Mouse (Mus musculus) forelimb bud, embryonic 11.5 days (tissue): Measurements from ENCODE around the gene Iars2.

Experiments
- DNase-seq: peaks from one replicate; pipeline ENCODE4 v3.0.0-alpha.2; 2012; ENCODE audit warnings: low read depth, low spot score

Gene Iars2

GRCm38 (mm10) chr1:185280616-185281015 lies 48.6 kb downstream of the Iars2 start:
- no peak for DNase-seq

- no peak for DNase-seq
Measured at GRCm38 (mm10) chr1:185279288-185279687, 49.9 kb downstream of the Iars2 start.

DNA sequence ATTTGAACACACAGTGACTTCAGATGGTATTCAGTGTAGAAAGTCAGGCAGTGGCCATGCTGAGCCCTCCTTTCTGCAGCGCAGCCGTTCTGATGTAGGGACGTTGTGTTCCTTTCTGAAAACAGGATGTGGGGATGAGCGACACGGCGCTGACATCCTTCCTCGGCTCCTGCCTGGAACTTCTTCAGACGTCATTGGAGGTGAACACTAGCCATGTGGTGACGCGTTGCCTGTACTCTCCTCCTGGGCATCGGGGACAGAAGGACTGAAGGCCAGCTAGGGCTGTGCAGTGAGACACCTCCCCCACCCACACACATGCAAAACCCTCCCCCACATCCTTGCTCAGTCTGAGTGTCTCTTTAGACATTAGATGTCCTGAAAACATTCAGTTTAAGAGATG lies 52.2 kb downstream of the Iars2 start:
- DNase-seq: no peak

GRCm38 (mm10) chr1:185275976-185276375 lies 53.2 kb downstream of the Iars2 start:
- no peak for DNase-seq

DNA sequence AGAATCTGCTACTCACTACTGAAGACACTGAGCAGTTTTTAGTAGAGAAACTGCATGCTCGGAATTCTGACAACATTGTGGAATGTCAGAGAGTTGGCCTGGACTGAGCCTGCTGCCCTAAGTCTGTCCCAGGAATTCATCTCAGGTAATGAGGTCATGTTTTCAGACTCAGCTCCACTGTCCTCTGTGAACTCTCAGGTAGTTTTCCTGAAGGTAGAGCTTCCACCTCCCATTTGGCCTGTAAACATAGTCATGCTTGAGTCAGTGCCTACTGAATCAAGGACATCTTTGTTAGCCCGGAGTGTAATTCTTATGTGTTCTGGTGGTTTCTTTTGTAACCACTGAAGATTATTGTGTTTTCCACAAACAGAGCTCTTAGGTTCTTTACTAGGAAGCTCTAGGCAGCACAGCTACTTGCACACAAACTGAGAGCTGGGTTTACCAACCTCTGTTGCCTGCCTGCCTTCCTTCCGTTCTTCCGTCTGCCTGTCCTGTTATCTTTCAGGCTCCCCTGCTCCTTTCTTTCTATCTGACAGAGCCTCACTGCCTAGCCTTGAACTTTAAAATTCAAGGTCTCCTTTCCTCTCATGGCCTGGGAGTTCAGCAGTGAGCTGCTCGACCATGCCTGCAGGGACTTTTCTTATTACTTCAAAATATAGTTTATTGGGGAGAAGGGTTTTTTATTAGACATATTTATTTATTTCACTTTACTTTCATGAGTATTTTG lies 54.2 kb downstream of the Iars2 start:
- DNase-seq: no peak

DNA sequence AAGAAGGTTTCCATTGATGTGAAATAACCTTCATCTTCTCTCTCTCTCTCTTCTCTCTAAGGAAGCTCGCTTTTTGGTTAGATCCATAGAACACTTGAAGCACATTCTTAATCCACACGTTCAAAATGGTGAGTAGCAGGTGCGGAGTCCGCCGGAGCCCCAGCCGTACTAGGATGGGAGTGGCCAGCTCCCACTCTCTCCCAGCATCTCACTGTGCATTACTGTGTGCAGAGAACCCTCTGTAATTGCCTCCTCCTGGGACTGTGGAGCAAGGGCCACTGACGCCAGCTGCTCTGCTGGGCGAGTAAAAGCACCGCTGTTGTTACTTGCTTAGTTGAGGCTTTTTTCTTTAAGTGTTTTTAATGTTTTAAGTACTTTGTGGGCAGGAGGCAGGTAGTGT lies 57.8 kb downstream of the Iars2 start:
- no peak for DNase-seq

- DNase-seq: no peak
Measured at GRCm38 (mm10) chr1:185270403-185271097, 58.6 kb downstream of the Iars2 start.

DNA sequence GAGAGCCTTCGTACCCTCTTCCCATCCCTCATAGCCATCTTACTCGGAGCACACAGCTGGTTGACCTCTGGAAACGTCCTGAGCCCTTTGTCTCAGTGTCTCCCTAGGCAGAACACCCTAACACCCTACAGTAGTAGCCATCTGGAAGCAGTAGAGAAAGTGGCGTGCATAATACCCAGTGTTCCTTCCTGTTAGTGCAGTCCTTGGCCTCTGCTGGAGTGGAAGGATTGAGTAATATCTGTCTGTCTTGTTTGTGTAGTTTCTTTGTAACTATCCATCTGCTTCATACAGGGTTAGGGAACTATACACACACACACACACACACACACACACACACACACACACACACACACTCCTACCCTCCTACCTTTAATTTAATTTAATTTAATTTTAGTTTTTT lies 60.5 kb downstream of the Iars2 start:
- no peak for DNase-seq

DNA sequence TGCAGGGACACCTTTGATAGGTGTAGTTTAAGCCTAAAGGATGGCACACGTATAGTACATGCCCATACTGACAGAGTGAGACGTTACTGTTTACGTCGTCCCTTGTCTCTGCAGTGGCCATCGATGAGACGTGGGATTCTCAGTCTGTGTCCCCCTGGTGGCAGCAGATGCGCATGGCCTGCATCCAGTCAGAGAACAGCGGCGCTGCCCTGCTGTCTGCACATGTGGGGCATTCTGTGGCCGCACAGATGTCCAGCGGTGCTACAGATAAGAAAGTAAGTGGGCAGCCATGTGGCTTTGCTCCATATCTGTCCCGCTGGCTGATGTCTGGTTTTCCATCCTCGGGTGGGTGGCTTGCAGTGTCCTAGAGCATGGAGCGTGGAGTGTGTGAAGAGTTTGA lies 66.6 kb downstream of the Iars2 start:
- no peak for DNase-seq

DNA sequence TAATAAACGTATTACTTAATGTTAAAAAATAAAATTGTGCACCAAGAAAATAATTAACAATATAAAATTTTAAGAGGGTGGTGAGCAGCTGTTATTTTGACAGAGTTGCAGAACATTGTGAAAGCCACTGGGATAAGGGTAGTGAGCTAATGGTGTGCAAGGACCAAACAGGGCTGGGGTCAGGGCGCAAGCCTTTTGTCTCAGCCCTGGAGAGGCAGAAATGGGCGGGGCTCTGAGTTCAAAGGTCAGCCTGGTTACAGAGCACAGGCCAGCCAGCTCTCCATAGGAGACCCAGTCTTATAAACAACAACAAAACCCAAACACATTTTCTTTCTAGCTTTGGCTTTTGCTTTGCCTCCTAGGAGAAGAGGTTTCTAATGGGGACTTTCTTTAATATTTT lies 72.4 kb downstream of the Iars2 start:
- no peak for DNase-seq

DNA sequence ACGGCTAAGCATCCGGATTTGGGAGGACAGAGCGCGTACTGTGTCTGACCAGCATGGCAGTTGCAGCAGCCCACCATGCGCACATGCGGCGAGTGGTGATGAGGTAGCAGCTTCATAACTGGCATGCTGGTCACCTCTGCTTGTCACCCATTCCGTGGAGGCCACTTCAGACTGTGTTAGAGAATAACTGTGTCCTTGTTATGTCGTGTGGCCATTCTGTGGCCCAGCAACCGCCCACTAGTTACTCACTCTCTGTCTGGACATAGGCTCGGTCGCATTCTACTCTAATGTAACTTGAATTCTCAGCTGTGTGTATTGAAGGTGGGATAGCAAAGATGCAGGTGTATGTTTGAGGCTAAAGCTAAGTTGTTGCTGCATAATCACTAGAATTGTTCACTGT lies 73.9 kb downstream of the Iars2 start:
- no peak for DNase-seq

- no peak for DNase-seq
Measured at GRCm38 (mm10) chr1:185253140-185253892, 75.9 kb downstream of the Iars2 start.

- DNase-seq: no peak
Measured at GRCm38 (mm10) chr1:185252351-185252750, 76.8 kb downstream of the Iars2 start.

DNA sequence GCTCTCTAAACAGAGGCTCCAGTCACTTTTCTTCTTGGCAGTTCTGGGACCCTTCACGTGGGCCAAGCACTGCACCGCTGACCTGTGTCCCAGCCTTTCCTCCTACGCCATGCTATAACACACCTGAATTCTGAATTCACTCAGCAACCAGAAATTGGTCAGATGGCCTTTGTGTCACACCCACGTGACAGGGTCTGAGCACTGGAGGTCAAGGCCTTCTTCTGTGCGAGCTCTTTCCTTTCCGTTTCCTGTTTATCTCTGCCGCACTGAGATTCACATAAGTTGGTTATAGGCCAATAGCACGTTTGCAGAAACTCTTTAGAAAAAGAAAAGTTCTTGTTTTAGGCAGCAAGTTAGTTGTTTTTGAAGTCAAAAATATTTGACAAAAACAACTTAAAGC lies 80.5 kb downstream of the Iars2 start:
- DNase-seq: no peak

DNA sequence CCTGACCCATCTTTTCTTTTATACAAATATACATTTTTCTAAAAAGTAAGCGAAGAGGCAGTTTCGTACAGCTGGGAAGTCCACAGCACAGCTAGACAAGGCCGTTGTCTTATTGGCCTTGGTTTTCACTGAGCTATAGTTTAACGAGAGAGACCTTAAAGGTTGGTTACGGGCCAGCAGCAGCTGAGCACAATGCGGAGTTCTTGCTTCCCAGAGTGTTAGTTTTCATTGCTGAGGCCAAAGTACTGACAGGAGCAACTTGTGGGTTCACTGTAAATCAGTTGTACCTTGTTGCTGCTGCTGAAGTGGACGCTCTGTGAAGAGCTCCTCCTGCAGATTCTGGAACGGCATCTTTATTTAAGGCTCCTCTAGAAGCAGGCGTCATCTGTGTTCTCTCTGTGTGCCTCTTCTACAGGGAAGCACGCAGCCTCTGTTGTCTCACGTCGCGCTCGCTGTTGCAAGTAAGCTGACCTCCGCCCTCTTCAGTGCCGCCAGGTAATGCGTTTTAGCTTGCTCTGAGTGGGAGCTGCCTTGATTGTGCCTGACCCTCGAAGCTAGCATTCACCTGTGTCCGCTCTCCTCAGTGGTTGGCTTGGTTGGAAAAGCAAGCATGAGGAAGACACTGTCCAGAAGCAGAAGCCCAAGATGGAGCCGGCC lies 81.6 kb downstream of the Iars2 start:
- no peak for DNase-seq

DNA sequence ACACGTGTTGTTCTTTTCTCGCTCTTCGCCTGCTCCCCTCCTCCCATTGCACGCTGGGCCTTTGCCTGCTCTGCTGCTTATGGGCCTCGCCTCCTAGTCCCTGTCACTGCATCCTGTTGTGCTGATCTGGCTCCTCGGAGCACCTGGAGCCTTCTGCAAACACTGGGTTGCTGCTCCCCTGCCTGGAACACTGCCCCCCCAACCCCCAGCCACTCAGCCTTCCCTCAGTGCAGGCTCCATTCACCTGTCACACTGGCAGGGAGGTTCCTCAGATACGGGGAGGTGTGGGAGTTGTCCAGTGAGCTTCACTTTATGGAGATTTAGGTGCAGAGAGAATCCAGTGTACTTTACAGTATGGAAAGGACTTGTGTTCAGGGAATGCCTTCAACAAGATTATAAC lies 83.7 kb downstream of the Iars2 start:
- DNase-seq: no peak

DNA sequence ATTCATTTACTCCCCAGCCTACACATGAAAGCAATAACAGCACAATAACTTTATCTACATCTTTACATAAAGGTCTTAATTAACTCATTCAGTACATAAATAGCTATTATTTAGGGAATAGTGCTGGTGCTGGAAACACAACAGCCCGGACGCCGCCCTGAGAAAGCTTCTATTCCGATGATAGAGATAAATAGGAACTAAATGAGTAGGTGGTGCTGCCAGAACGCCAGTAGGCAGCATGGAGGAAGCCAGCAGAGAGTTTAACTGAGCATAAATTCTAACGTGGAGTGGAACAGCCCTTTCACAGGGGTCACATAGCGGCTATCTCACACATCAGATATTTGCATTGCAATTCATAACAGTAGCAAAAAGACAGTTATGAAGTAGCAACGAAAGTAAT lies 86.2 kb downstream of the Iars2 start:
- no peak for DNase-seq

GRCm38 (mm10) chr1:185236530-185236929 lies 92.7 kb downstream of the Iars2 start:
- no peak for DNase-seq

DNA sequence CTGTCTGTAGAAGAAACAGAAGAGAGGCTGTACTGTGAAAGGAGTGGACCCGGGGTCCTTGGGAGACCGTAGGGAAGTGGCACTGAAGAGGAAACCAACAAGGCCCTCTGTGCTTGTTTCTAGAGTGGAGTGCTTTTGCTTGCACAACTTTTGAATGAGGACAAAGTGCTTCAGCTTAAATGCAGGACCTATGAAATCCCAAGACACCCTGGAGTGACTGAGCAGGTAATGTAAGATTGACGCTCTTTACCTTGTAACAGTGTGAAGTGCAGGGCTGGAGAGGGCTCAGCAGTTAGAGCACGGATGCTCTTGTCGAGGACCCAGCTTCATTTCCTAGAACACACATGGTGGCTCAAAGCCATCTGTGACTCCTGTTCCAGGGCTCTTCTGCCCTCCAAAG lies 93.4 kb downstream of the Iars2 start:
- no peak for DNase-seq
